Mouse (Mus musculus) c-Kit-negative CD71-positive TER-119-positive erythroid progenitor cells, embryonic 14.5 days (primary cell): ENCODE results near the gene Disc1.

Experiments used
- DNase-seq: peaks from one replicate; pipeline ENCODE4 v3.0.0-alpha.2; 2013; ENCODE audit warnings: low read depth, low spot score

Gene Disc1

GRCm38 (mm10) chr8:125066913-125067595 is 13.1 kb downstream of the Disc1 start:
- DNase-seq, result no peak

GRCm38 (mm10) chr8:125067596-125067960 is 13.6 kb downstream of the Disc1 start:
- no peak for DNase-seq

GRCm38 (mm10) chr8:125068146-125068905 is 14.3 kb downstream of the Disc1 start:
- no peak for DNase-seq

- no peak for DNase-seq
Measured at GRCm38 (mm10) chr8:125069304-125069703, 15.3 kb downstream of the Disc1 start.

- DNase-seq, result no peak
Measured at GRCm38 (mm10) chr8:125069733-125070132, 15.7 kb downstream of the Disc1 start.

GRCm38 (mm10) chr8:125074141-125074540 is 20.1 kb downstream of the Disc1 start:
- no peak for DNase-seq

GRCm38 (mm10) chr8:125074581-125074980 is 20.6 kb downstream of the Disc1 start:
- no peak for DNase-seq

GRCm38 (mm10) chr8:125075389-125075788 is 21.4 kb downstream of the Disc1 start:
- DNase-seq, result no peak

GRCm38 (mm10) chr8:125077326-125077725 is 23.3 kb downstream of the Disc1 start:
- no peak for DNase-seq

- DNase-seq, result no peak
Measured at GRCm38 (mm10) chr8:125078771-125079384, 24.9 kb downstream of the Disc1 start.

GRCm38 (mm10) chr8:125080388-125081344 is 26.7 kb downstream of the Disc1 start:
- DNase-seq, result no peak

GRCm38 (mm10) chr8:125083746-125084145 is 29.8 kb downstream of the Disc1 start:
- DNase-seq, result no peak

GRCm38 (mm10) chr8:125084523-125084922 is 30.5 kb downstream of the Disc1 start:
- DNase-seq, result no peak

- DNase-seq, result no peak
Measured at GRCm38 (mm10) chr8:125090889-125091740, 37.1 kb downstream of the Disc1 start.

GRCm38 (mm10) chr8:125097140-125097539 is 43.1 kb downstream of the Disc1 start:
- DNase-seq, result no peak

GRCm38 (mm10) chr8:125098050-125098449 is 44.1 kb downstream of the Disc1 start:
- no peak for DNase-seq

GRCm38 (mm10) chr8:125102303-125102702 is 48.3 kb downstream of the Disc1 start:
- no peak for DNase-seq

- DNase-seq, result no peak
Measured at GRCm38 (mm10) chr8:125113171-125113570, 59.2 kb downstream of the Disc1 start.

GRCm38 (mm10) chr8:125113831-125114230 is 59.8 kb downstream of the Disc1 start:
- DNase-seq, result no peak

- no peak for DNase-seq
Measured at GRCm38 (mm10) chr8:125115321-125115720, 61.3 kb downstream of the Disc1 start.

GRCm38 (mm10) chr8:125116616-125117015 is 62.6 kb downstream of the Disc1 start:
- DNase-seq, result no peak
